Mouse (Mus musculus): Measurements from ENCODE around the gene D2hgdh. TPM values are rescaled to one million over a fixed set of nuclear protein-coding genes. Genes with fewer than 3 reads are reported as not detected.

Gene D2hgdh
- polyA plus RNA-seq (2012; rRNA removed) (6.4 and 6.8 TPM in 2 replicates), polyA plus RNA-seq (2014; fragmentation: Nextera tagmentation; extraction: Ambion mirVana) (3.7 and 5.0 TPM in 2 replicates)

DNA sequence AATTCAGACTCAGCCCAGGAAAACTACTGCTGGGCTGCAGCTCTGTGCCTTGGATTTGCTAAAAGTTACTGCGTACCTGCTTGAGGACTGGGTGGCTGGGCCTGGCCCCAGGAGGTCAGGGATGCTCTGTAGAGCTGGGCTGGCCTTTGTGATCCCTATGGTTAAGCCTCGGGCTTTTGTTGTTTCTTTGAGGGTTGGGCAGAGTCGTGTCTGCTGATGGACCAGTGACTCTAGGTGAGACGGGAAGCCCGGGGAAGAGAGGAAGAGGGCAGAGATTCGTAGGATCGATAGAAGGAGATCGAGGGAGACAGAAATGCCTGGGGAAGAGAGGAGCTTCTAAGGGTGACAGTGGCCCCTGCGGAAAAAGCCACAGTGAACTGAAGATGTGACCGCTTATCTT, at the start of gene D2hgdh:
Gene D2hgdh, plus strand, starts transcription at position 301 of the 400 bp plus-strand sequence.
- TF ChIP-seq EP300 (IDR thresholded peaks at IDR 0.05; ENCODE audit: low read depth) = no peak
- TF ChIP-seq CTCF (IDR thresholded peaks at IDR 0.05; ENCODE audit: low read depth) = no peak
- no peaks in the 10 kb centered on the region for H3K9me3 ChIP-seq (ENCODE audit: control insufficient read depth, low read length)
- peak within 1 kb of the TSS; percentile 82 for H3K9ac ChIP-seq (replicated peaks)
- H3K4me1 ChIP-seq (replicated peaks; ENCODE audit: control insufficient read depth in 2 of 2, insufficient read depth in 2 of 2, low read length in 1 of 2) = peaks cover 13 to 17% of the 10 kb centered on the region in 2 experiments
- H3K36me3 ChIP-seq (replicated peaks; ENCODE audit: control insufficient read depth, insufficient read depth, low read depth) = peaks cover 3% of the 10 kb centered on the region
- WGBS (ENCODE audit: insufficient replicate concordance) = 9% methylated on average over 10 of the region's 10 CpGs
- peak within 1 kb of the TSS; percentile 96 for H3K27ac ChIP-seq
- peak; percentile 26 for ATAC-seq (ENCODE audit: insufficient read depth)
- peak within 1 kb of the TSS; percentile 99 for H3K4me2 ChIP-seq (ENCODE audit: low read depth)
- peak within 1 kb of the TSS; percentile 61 to 72 for H3K4me3 ChIP-seq (ENCODE audit: insufficient read depth in 1 of 2, low read depth in 2 of 2, low read length in 2 of 2)
- no peaks in the 10 kb centered on the region for H3K27me3 ChIP-seq (ENCODE audit: control insufficient read depth, insufficient read depth, low read length)
- no peak for DNase-seq (ENCODE audit: low read depth in 3 of 3, low spot score in 3 of 3)

DNA sequence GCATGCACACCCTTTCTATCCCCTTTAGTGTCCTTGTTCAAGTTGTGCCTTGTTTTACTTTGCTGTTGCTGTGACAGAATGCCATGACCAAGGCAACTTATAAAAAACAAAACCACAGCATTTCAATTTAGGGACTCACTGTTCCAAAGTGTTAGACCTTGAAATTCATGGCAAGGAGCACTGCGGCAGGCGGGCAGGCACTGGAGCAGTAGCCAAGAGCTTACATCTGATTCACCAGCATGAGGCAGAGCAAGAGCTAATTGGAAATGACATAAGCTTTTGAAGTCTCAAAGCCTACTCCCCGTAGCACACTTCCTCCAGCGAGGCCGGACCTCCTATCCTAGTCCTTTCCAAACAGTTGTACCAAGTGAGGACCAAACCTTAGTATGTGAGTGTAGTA, 48.0 kb upstream of the D2hgdh start:
- H3K9ac ChIP-seq (replicated peaks) = no peak overlapping the region
- H3K36me3 ChIP-seq (replicated peaks; ENCODE audit: control insufficient read depth, insufficient read depth, low read depth) = peaks cover 56% of the 10 kb centered on the region
- H3K27ac ChIP-seq = no peak overlapping the region
- H3K27me3 ChIP-seq (ENCODE audit: control insufficient read depth, insufficient read depth, low read length) = no peaks in the 10 kb centered on the region
- DNase-seq (ENCODE audit: low read depth in 3 of 3, low spot score in 3 of 3) = no peak
- ATAC-seq (ENCODE audit: insufficient read depth) = no peak
- WGBS (ENCODE audit: insufficient replicate concordance) = 89% methylated on average over 5 of the region's 5 CpGs
- no peak for TF ChIP-seq CTCF (IDR thresholded peaks at IDR 0.05; ENCODE audit: low read depth)
- no peak for TF ChIP-seq EP300 (IDR thresholded peaks at IDR 0.05; ENCODE audit: low read depth)
- no peak overlapping the region for H3K4me2 ChIP-seq (ENCODE audit: low read depth)
- no peaks in the 10 kb centered on the region for H3K4me1 ChIP-seq (replicated peaks; ENCODE audit: control insufficient read depth in 2 of 2, insufficient read depth in 2 of 2, low read length in 1 of 2)
- H3K9me3 ChIP-seq (ENCODE audit: control insufficient read depth, low read length) = no peaks in the 10 kb centered on the region
- no peak overlapping the region for H3K4me3 ChIP-seq (ENCODE audit: insufficient read depth in 1 of 2, low read depth in 2 of 2, low read length in 2 of 2)

DNA sequence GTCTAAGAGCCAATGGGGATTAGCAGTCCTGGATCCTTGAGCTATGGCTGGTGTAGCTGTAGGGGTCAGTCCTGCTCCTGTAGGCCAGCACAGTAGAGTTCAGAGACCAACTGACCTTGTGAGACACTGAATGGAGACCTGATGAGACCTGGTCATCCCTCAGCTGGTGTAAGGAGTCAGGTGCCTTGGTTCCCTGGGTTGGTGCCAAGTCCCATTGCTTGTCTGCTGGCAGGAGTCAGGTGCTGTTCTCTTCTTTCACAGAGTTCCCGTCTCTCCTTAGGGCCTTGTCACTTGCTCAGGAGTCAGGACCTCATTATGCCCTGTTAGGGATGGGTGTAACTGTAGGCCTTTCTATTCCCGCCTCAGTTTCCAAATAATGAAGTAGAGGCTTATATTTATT, 37.8 kb upstream of the D2hgdh start:
- Histone ChIP-seq H3K9ac (replicated peaks) (no peak overlapping the region), H3K27me3 (ENCODE audit: control insufficient read depth, insufficient read depth, low read length) (no peaks in the 10 kb centered on the region), H3K36me3 (replicated peaks; ENCODE audit: control insufficient read depth, insufficient read depth, low read depth) (peaks cover 77% of the 10 kb centered on the region), H3K9me3 (ENCODE audit: control insufficient read depth, low read length) (no peaks in the 10 kb centered on the region), H3K4me1 (replicated peaks; ENCODE audit: control insufficient read depth in 2 of 2, insufficient read depth in 2 of 2, low read length in 1 of 2) (no peaks in the 10 kb centered on the region), H3K27ac (no peak overlapping the region), H3K4me3 (ENCODE audit: insufficient read depth in 1 of 2, low read depth in 2 of 2, low read length in 2 of 2) (no peak overlapping the region), H3K4me2 (ENCODE audit: low read depth) (no peak overlapping the region)
- TF ChIP-seq CTCF (IDR thresholded peaks at IDR 0.05; ENCODE audit: low read depth) (no peak), EP300 (IDR thresholded peaks at IDR 0.05; ENCODE audit: low read depth) (no peak)
- 78% methylated on average over 2 of the region's 2 CpGs for WGBS (ENCODE audit: insufficient replicate concordance)
- ATAC-seq (ENCODE audit: insufficient read depth) (no peak), DNase-seq (ENCODE audit: low read depth in 3 of 3, low spot score in 3 of 3) (no peak)

GRCm38 (mm10) chr1:93794526-93794925, 30.2 kb upstream of the D2hgdh start:
- peaks cover 65% of the 10 kb centered on the region for H3K36me3 ChIP-seq (replicated peaks; ENCODE audit: control insufficient read depth, insufficient read depth, low read depth)
- 82% methylated on average over 8 of the region's 8 CpGs for WGBS (ENCODE audit: insufficient replicate concordance)
- ATAC-seq (ENCODE audit: insufficient read depth) = no peak
- no peak overlapping the region for H3K4me2 ChIP-seq (ENCODE audit: low read depth)
- H3K4me3 ChIP-seq (ENCODE audit: insufficient read depth in 1 of 2, low read depth in 2 of 2, low read length in 2 of 2) = no peak overlapping the region
- no peaks in the 10 kb centered on the region; a peak in 1 of 4 replicates for H3K4me1 ChIP-seq (replicated peaks; ENCODE audit: control insufficient read depth in 2 of 2, insufficient read depth in 2 of 2, low read length in 1 of 2)
- H3K9me3 ChIP-seq (ENCODE audit: control insufficient read depth, low read length) = no peaks in the 10 kb centered on the region
- no peaks in the 10 kb centered on the region for H3K27me3 ChIP-seq (ENCODE audit: control insufficient read depth, insufficient read depth, low read length)
- H3K27ac ChIP-seq = no peak overlapping the region
- no peak overlapping the region for H3K9ac ChIP-seq (replicated peaks)
- TF ChIP-seq EP300 (IDR thresholded peaks at IDR 0.05; ENCODE audit: low read depth) = no peak
- no peak for TF ChIP-seq CTCF (IDR thresholded peaks at IDR 0.05; ENCODE audit: low read depth)
- no peak for DNase-seq (ENCODE audit: low read depth in 3 of 3, low spot score in 3 of 3)

DNA sequence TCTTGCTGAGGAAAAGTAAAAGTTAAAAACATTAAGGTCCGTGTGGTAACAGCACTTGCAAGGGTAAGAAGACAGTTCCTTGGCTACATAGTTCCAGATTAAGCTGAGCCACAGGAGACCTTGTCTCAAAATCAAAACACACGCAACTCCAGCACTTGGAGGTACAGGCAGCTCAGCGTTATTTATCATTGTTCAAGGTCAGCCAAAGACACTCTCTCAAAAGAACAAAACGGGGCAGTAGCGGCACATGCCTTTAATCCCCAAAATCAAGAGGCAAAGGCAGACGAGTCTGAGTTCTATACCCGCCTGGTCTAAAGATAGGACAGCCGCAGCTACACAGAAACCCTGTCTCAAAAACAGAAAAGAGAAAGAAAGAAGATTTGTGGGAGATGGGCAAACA, 28.8 kb upstream of the D2hgdh start:
- no peak overlapping the region for H3K4me3 ChIP-seq (ENCODE audit: insufficient read depth in 1 of 2, low read depth in 2 of 2, low read length in 2 of 2)
- no peaks in the 10 kb centered on the region for H3K9me3 ChIP-seq (ENCODE audit: control insufficient read depth, low read length)
- H3K9ac ChIP-seq (replicated peaks) = no peak overlapping the region
- H3K36me3 ChIP-seq (replicated peaks; ENCODE audit: control insufficient read depth, insufficient read depth, low read depth) = peaks cover 68% of the 10 kb centered on the region
- peaks cover 2 to 4% of the 10 kb centered on the region in 2 experiments; a peak in 3 of 4 replicates for H3K4me1 ChIP-seq (replicated peaks; ENCODE audit: control insufficient read depth in 2 of 2, insufficient read depth in 2 of 2, low read length in 1 of 2)
- no peak for ATAC-seq (ENCODE audit: insufficient read depth)
- TF ChIP-seq EP300 (IDR thresholded peaks at IDR 0.05; ENCODE audit: low read depth) (no peak), CTCF (IDR thresholded peaks at IDR 0.05; ENCODE audit: low read depth) (no peak)
- no peak overlapping the region for H3K4me2 ChIP-seq (ENCODE audit: low read depth)
- H3K27ac ChIP-seq = no peak overlapping the region
- WGBS (ENCODE audit: insufficient replicate concordance) = 83% methylated on average over 8 of the region's 8 CpGs
- no peak for DNase-seq (ENCODE audit: low read depth in 3 of 3, low spot score in 3 of 3)
- H3K27me3 ChIP-seq (ENCODE audit: control insufficient read depth, insufficient read depth, low read length) = no peaks in the 10 kb centered on the region

All from liver, embryonic 14.5 days (tissue).